Mouse (Mus musculus): ENCODE data around the gene Olfr641. TPM values are rescaled to one million over a fixed set of nuclear protein-coding genes. Genes with fewer than 3 reads are reported as not detected.

Gene Olfr641
- total RNA-seq (2022), result not detected

DNA sequence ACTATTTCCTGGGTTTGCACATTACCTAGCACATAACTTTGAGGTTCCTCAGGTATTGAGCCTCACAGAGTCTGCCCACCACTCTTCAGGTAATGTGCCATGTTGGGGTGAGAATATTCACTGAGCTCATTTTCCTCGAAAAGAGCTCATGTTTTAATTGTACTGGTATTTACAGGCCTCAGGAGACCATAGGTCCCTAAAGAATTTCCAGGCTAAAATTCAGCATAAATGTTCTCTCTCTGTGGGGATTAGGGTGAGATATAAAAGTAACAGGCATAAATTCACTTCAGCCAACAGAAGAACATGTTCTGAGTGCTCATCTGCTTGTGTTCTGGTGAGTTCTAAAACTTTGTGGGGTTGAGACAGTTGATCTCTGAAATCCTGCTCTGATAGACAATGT lies at the start of gene Olfr641:
TSS of gene Olfr641 (plus strand) at position 301 of the 400 bp plus-strand sequence.
- no peak for DNase-seq (ENCODE audit: low spot score in 2 of 2)

DNA sequence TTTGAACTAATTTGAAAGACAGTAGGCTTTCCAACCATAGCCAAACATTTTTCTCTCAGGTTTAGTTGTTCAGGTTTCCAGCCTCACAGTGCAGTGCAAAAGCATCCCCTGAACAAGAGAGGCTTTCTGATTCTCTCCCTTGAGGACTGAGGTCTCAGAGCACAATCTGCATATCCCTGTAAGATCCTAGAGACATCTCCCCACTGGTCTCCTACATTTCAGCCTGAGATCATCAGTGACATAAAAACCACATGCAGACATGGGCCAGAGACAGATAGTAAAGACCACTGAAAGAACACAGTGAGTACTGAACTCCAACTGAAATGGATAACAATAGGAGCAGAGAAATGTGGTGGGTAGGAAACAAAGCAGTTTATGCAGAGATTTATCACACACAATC lies 36.8 kb upstream of the Olfr641 start, which contains the start of gene Olfr638:
TSS of gene Olfr638 (plus strand) at position 301 of the 400 bp plus-strand sequence.
- no peak for DNase-seq (ENCODE audit: low spot score in 2 of 2)

GRCm38 (mm10) chr7:103999124-103999523 lies 36.1 kb upstream of the Olfr641 start:
- no peak for DNase-seq (ENCODE audit: low spot score in 2 of 2)

DNA sequence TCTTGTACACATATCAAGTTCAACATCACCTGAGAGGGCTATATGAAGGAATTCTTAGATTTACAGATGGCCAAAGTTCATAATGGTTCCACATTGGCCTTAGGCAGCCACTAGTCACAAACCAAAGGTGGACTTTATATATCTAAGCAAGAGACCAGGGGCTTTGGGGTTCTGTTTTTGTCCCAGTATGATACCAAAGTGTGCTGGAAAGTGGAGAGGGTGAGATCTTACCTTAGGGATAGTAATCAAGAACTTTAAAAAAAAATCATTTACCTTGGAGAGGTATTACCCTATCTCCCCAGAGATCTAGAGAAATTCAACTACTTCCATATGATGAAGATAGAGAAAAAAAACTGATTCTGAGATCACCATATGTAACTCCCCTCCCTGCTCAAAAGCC lies 18.0 kb upstream of the Olfr641 start, which contains the start of gene Olfr639:
TSS of gene Olfr639 (minus strand) at position 101 of the 400 bp plus-strand sequence.
- DNase-seq (ENCODE audit: low spot score in 2 of 2), result no peak

DNA sequence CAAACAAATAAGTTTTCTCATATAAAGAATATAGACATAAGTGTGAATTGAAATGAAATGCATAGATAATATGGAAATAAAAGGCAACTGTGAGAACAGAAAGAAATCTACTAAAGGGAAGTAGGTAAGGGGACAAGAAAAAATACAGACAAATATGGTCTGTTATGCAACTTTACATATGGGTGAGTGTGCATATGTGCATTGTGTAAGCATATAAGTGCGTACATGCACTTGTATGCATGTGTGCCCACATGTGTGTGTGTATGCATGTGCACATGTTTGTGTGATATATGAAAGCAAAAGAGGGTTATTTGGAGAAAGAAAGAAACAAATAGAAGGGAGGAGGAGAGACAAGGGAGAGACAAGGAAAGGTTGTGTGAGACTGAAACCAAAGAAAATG lies 16.3 kb upstream of the Olfr641 start:
- DNase-seq (ENCODE audit: low spot score in 2 of 2), result no peak

GRCm38 (mm10) chr7:104021651-104022050 lies 13.6 kb upstream of the Olfr641 start:
- DNase-seq (ENCODE audit: low spot score in 2 of 2), result no peak

GRCm38 (mm10) chr7:104025473-104025872 lies 9.8 kb upstream of the Olfr641 start, which contains the start of gene Olfr640:
Gene Olfr640, minus strand, starts transcription at chr7:104025573.
- DNase-seq (ENCODE audit: low spot score in 2 of 2), result no peak

DNA sequence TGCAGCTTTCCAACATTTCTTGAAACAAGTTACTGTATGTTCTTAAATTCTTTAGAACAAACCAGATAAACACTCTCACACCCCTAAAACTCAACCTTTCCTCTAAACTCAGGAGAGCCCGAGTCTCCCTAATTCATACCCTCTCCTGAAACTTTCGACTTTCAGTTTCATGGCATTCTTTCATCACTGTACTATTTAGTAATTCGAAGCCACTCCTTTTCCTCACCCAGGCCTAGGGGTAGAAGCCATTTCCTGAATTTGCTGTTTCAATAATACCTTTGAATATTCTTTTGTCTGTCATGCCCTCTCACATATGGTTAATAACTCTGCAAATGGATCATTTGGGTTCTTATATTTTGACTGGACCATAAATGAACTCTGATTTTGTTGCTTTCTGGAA lies 8.3 kb upstream of the Olfr641 start:
- DNase-seq (ENCODE audit: low spot score in 2 of 2), result no peak

DNA sequence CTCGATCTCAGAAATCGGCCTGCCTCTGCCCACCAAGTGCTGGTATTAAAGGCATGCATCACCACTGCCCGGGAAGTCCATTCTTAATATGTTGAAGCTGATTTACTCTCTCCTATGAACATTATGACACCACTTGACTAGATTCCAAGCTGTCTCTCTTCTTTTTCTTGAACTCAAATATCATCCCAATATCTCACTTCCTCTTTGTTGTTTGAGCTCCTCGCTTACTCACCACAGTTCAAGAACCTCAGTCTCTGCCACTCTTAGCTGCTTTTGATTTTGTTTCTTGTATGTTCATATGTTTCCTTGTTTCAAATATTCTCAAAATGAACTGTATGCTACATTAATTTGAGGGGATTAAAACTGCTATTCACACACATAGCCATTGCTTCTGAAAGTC lies 15.5 kb downstream of the Olfr641 start:
- no peak for DNase-seq (ENCODE audit: low spot score in 2 of 2)

GRCm38 (mm10) chr7:104052566-104052965 lies 17.3 kb downstream of the Olfr641 start, which contains the start of gene Olfr642:
Gene Olfr642, minus strand, starts transcription at chr7:104052666.
- no peak for DNase-seq (ENCODE audit: low spot score in 2 of 2)

- DNase-seq (ENCODE audit: low spot score in 2 of 2), result no peak
These were observed 24.0 kb downstream of the Olfr641 start for GRCm38 (mm10) chr7:104059215-104059614.

GRCm38 (mm10) chr7:104061345-104061744 lies 26.1 kb downstream of the Olfr641 start, which contains the start of gene 4930516K23Rik:
Gene 4930516K23Rik, minus strand, starts transcription at chr7:104061445.
- no peak for DNase-seq (ENCODE audit: low spot score in 2 of 2)

- DNase-seq (ENCODE audit: low spot score in 2 of 2), result no peak
These were observed 36.5 kb downstream of the Olfr641 start, which contains the start of gene Olfr644 for GRCm38 (mm10) chr7:104071769-104072168. Gene Olfr644, minus strand, starts transcription at chr7:104071869.

GRCm38 (mm10) chr7:104085365-104085764 lies 50.1 kb downstream of the Olfr641 start, which contains the start of gene Olfr645:
Gene Olfr645, minus strand, starts transcription at chr7:104085465.
- DNase-seq (ENCODE audit: low spot score in 2 of 2), result no peak

Other genes with a start within 250 kb of the Olfr641 start
- not detected for gene Olfr67, start 243.6 kb upstream of the Olfr641 start, total RNA-seq (2022)
- 10 to 100 TPM; 16.8 to 31.9 (median 25.7) TPM for gene Hbb-bt, start 221.4 kb upstream of the Olfr641 start, total RNA-seq (2022)
- 100 to 1,000 TPM; 204 to 381 (median 262) TPM for gene Hbb-bs, start 207.3 kb upstream of the Olfr641 start, total RNA-seq (2022)
- gene Hbb-bh2, start 194.9 kb upstream of the Olfr641 start, total RNA-seq (2022), result not detected
- not detected for gene Hbb-bh1, start 192.3 kb upstream of the Olfr641 start, total RNA-seq (2022)
- gene Hbb-y, start 182.2 kb upstream of the Olfr641 start, total RNA-seq (2022), result under 1 TPM in 1 of 4 experiments, not detected in 3; 0.57 TPM
- gene Olfr66, start 149.2 kb upstream of the Olfr641 start, total RNA-seq (2022), result not detected
- not detected for gene Olfr64, start 141.0 kb upstream of the Olfr641 start, total RNA-seq (2022)
- gene Olfr65, start 132.0 kb upstream of the Olfr641 start, total RNA-seq (2022), result not detected
- gene Olfr631, start 106.6 kb upstream of the Olfr641 start, total RNA-seq (2022), result not detected
- not detected for gene Olfr632, start 101.1 kb upstream of the Olfr641 start, total RNA-seq (2022)
- gene Olfr633, start 91.0 kb upstream of the Olfr641 start, total RNA-seq (2022), result not detected
- under 1 TPM in 3 of 4 experiments, not detected in 1; 0.05 to 0.08 (median 0.07) TPM for gene Olfr635, start 64.3 kb upstream of the Olfr641 start, total RNA-seq (2022)
- not detected for gene Olfr638, start 36.7 kb upstream of the Olfr641 start, total RNA-seq (2022)
- gene Olfr639, start 18.1 kb upstream of the Olfr641 start, total RNA-seq (2022), result under 1 TPM; 0.11 to 0.19 (median 0.14) TPM
- gene Olfr640, start 9.9 kb upstream of the Olfr641 start, total RNA-seq (2022), result not detected
- gene Olfr642, start 17.2 kb downstream of the Olfr641 start, total RNA-seq (2022), result not detected
- not detected for gene 4930516K23Rik, start 26.0 kb downstream of the Olfr641 start, total RNA-seq (2022)
- not detected for gene Olfr644, start 36.4 kb downstream of the Olfr641 start, total RNA-seq (2022)
- gene Olfr645, start 50.0 kb downstream of the Olfr641 start, total RNA-seq (2022), result not detected
- gene Olfr646, start 69.4 kb downstream of the Olfr641 start, total RNA-seq (2022), result not detected
- not detected for gene Ubqln5, start 94.4 kb downstream of the Olfr641 start, total RNA-seq (2022)
- not detected for gene Olfr643, start 102.0 kb downstream of the Olfr641 start, total RNA-seq (2022)
- not detected for gene Ubqln3, start 107.8 kb downstream of the Olfr641 start, total RNA-seq (2022)
- gene Ubqlnl, start 115.1 kb downstream of the Olfr641 start, total RNA-seq (2022), result not detected
- not detected for gene Olfm5, start 129.4 kb downstream of the Olfr641 start, total RNA-seq (2022)
- under 1 TPM in 3 of 4 experiments, not detected in 1; 0.25 to 0.46 (median 0.28) TPM for gene Olfr648, start 147.9 kb downstream of the Olfr641 start, total RNA-seq (2022)
- not detected for gene Olfr649, start 160.5 kb downstream of the Olfr641 start, total RNA-seq (2022)
- under 1 TPM in 2 of 4 experiments, not detected in 2; 0.25 to 0.46 TPM for gene Trim6, start 183.3 kb downstream of the Olfr641 start, total RNA-seq (2022)
- gene Trim34a, start 209.0 kb downstream of the Olfr641 start, total RNA-seq (2022), result 1 to 10 TPM; 1.3 to 2.8 (median 1.9) TPM

Measured in left cerebral cortex, adult 8-10 months (tissue).